Mouse (Mus musculus) cerebellum, postnatal 4 days (tissue): ENCODE results near the gene Pgc.

Experiments
- DNase-seq, 2 experiments: peaks; one replicate each; pipeline ENCODE4 v3.0.0; 2022; ENCODE audit warnings: low spot score in 2 of 2, mixed read lengths in 1 of 2

Gene Pgc

DNA sequence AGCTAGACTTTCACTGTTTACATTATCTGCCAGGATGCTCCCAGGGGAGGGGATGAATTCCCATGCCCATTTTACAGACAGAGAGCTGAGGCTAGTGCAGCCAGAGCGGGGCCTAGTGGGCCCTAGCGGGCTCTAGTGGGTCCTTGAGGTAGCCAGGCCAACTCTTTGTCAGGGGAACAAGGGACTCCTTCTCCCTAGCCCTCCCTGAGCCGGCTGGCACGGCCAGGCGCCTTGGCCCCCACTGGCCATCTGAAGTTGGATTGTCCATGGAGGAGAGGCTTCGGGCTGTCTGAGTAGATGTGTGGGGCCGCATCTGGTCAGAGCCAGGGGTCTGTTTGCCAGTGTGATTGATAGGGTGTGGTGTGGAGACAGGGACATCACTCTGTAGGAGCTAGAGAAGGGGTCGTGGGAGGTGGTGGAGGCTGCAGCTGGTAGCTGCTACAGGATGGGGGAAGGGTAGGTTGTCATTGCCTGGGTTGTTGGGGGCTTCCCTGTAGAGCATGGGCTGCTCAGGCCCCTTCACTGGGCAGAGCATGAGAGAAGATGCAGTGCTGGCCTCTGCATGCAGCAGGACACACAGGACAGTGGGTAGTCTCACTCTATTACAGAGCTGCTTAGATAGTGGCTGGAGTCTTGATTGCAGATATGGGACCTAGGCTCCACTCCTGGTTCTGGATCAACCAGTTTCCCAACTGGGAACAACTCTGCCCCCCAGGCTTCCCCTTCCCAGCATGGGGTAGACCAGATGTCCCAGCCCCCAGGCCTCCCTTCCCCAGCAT, 57.0 kb downstream of the Pgc start:
- no peak for DNase-seq
